Mouse (Mus musculus): ENCODE data around the gene Vmn2r85.
"Not testable (repeated sequence)": the region's sequence is repeated elsewhere in the genome, so short reads cannot be mapped to it uniquely, and the experiment has no call there.

Vmn2r85 gene

DNA sequence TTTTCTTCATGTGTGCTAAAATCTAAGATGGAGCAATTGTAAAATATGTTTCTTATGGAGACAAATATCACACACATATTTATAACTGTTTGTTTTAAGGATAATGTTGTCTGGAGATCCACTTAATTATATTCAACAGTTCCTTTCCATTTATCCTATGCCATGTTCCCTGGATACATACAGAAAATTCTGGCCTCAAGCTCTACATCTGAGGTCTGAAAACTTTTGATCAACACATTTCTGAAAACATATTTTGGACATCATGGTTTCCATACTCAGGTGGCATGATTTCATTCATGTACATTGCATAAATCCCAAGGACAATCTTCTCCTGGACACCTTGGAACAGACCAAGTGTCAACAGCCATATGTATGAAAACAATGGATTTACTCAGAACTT is at the start of gene Vmn2r85:
Vmn2r85 (minus strand) TSS at position 101 of the 400 bp plus-strand sequence.
- not testable (repeated sequence) for DNase-seq

DNA sequence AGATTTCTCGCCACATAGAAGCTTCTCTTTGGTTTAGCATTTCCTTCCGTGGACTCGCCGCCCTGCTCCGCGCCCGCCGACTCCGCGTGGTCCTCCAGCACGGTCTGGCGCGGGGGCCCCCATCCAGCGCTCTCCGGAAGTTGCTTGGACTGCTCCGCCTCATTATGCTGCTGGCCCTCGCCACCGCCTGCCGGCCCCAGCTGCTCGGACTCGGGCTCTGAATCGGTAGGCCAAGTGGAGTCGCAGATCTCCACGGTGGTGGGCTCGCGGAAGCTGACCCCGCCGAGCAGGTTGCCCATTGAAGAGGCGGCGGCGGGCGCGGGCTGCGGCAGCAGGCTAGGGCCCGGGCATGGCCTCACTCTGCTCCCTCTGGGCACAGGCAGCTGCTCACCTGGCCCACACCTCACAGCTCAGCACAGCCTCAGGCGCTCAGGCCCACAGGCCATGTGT is 40.8 kb upstream of the Vmn2r85 start:
- peak; percentile 12 for DNase-seq

DNA sequence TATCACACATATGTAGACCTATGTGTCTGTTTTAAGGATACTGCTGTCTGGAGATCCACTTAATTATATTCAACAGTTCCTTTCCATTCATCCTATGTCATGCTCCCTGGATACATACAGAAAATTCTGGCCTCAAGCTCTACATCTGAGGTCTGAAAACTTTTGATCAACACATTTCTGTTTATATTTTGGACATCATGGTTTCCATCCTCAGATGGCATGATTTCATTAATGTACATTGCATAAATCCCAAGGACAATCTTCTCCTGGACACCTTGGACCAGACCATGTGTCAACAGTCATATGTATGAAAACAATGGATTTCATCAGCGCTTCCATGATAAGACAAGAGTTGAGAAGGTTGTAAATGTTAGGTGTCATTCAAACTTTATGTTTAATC is 26.4 kb upstream of the Vmn2r85 start, which contains the start of gene Vmn2r86:
Vmn2r86 (minus strand) TSS at position 101 of the 400 bp plus-strand sequence.
- not testable (repeated sequence) for DNase-seq

DNA sequence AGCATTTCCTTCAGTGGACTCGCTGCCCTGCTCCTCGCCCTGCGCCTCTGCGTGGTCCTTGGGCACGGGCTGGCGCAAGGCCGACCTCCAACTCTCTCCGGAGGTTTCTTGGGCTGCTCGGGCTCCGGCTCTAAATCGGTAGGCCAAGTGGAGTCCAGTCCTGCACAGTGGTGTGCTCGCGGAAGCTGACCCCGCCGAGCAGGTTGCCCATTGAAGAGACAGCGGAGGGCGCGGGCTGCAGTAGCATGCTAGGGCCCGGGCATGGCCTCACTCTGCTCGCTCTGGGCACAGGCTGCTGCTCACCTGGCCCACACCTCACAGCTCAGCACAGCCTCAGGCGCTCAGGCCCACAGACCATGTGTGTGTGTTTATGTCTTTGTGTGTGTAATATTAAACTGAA is 15.3 kb upstream of the Vmn2r85 start:
- DNase-seq, result no peak

DNA sequence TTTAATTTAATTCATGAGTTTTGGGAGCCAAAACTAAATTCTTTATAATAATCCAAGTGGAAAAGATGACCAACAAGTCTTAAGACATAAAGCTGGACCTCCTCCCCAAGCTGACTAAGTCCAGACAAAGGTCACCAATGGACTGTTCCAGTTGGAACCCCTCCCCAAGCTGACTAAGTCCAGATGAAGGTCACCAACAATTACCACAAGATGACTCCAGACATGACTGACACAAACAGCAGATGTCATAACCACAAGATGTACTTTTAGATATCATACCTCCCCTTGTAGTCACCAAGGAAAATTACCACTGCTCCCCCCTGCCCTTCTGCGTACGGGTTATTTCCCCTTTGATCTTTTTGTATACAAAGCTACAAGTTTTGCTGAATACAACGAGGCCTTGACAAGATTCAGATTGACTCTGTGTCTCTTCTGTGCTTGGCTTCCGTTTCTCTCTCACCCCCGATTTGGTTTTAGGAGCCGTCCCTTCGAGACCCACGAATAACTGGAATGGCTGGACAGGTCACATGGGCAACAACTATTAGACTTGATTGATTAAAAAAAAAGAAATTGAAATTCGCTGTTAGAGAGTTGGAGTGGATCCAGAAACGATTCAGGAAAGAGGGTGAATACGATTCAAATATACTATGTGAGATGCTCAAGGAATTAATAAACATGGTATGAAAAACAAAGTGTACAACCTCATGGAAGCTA is 4.8 kb upstream of the Vmn2r85 start:
- not testable (repeated sequence) for DNase-seq

DNA sequence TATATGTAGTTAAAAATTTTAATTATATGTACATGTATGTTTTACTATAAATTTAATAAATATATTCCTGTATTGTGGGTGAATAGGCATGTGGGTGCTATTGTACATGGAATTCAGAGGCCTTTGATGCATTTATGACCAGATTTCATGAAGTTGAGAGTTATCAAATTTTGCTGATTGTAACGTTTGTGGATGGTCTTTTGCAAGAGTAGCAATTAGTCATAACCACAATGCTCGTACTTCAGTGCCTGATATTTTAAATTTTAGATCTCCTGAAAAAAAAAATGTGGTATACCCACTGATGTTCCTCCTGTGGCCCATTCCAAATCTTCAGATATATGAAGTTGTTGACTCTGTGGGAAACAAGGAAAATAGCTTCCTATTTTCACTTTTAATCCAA is 7.1 kb downstream of the Vmn2r85 start:
- DNase-seq, result not testable (repeated sequence)

- DNase-seq, result no peak
Measured at GRCm38 (mm10) chr10:130420401-130420800, 9.1 kb downstream of the Vmn2r85 start.

DNA sequence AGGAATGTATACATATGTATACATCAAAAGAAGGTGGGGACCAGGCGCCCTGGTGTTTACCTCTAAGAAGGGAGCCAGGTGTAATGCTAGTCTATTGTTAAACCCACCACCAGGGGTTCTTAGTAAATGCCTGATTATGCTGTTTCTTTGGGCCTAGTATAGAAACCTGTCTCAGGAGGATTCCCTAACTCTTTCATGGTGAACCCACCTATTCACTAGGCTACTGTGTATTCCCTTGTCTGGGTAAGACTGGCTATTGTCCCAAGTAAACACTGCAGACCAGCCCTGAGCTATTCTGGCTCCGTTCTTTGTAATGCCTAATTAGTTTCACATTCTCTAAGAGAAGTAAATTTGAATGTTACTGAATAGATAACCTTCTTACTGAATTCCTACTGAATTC is 9.5 kb downstream of the Vmn2r85 start:
- not testable (repeated sequence) for DNase-seq

GRCm38 (mm10) chr10:130416352-130416751 is 13.2 kb downstream of the Vmn2r85 start:
- DNase-seq, result not testable (repeated sequence)

- DNase-seq, result not testable (repeated sequence)
Measured at GRCm38 (mm10) chr10:130412167-130412698, 17.3 kb downstream of the Vmn2r85 start.

DNA sequence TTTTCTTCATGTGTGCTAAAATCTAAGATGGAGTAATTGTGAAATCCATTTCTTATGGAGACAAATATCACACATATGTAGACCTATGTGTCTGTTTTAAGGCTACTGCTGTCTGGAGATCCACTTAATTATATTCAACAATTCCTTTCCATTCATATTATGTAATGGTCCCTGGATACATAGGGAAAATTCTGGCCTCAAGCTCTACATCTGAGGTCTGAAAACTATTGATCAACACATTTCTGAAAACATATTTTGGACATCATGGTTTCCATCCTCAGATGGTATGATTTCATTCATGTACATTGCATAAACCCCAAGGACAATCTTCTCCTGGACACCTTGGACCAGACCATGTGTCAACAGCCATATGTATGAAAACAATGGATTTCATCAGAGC is 35.3 kb downstream of the Vmn2r85 start, which contains the start of gene Vmn2r84:
Vmn2r84 (minus strand) TSS at position 101 of the 400 bp plus-strand sequence.
- DNase-seq, result no peak

DNA sequence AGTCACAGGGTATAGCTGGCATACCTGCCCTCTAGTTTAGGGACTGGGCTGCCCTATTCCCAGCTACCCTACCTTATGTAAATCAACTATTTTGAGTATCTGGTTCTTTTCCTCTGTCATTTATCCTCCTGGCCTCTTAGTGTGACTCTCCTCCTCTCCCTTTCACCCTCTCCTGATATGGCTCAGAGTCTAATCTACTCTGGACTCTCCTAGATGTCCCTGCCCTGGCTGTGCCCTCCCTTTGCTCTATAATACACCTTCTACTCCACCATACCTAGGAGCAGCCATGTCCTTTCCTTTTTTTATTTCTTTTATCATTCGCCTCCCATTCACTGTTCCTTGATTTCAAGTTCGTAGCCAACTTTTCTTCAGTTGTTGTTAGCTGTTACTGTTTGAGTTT is 54.4 kb downstream of the Vmn2r85 start:
- DNase-seq, result no peak

DNA sequence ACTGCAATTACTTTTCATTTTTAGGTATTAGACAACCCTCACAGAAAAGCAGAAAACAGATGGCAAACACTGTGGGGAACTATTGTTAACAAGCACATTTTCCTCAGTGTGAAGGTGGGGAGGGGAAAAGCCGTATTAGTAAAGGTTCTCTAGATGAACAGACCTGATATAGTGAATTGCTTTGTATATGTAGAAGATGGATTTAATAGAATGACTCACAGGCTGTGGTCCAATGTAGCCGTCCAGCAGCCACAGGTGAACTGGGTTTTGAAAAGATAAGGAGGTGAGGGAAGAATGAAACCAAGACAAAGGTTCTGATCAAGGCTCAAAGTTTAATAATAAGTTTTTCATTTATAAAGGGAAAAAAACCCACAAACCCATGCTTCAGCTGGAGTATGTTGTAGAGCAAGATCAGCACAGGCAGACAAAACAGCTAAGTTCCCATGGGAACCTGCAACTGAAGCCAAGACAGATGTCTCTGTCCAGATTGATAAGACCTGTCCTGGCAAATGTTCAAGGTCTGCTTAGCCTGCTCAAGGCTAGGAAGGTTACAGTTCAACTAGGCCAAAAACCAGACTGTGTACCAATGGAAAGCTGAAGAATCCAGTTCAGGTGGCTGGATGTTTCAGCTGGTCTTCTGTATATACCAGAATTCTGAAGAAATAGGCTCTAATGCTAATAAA is 56.9 kb downstream of the Vmn2r85 start:
- no peak for DNase-seq

DNA sequence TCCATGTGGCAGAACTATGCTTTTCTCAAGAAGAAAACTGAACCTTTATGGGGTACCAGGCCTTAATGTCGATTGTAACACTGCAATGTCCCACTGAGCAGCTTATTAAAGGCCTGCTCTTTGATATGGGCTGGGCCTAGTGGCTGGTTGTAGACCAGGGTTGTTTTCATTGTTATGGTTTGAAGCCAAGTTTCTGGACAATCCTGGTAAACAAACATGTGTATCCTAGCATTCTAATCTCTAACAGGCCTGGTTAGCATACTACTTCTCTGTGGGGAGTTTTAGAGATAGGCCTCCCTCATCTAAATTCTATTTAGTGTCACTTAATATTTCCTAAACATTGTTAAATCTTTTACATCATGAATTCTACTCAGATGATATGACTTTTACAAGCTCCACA is 57.9 kb downstream of the Vmn2r85 start:
- no peak for DNase-seq

DNA sequence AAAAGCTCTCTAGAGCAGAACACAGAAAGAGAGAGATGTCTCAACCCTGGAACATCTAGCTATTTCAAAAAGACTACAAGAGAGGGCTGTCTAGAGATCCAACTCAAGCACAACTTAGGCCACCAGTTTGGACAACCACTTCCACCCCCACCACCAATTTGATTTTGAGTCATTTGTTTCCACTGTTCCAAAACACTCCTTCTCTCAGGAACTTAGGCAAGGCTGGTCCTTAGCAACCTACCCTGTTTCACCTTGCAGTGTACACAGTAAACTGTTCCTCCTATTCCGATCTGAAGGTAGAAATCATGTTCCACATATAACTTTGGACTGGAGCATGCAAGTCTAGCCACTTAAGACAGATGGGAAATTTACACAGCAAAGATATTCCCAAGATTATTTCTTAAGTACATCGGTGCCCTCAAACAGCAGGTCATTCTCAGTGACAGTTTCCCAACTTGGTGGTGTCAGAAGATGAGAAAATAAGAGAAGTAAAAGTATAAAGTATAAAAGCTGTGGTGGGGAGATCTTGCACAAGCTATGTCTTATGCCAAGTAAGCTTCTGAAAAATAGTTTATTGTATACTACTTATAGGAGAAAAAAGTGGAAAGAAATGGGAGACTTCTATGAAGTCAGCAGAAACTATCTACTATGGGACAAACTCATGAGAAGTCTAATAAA is 59.4 kb downstream of the Vmn2r85 start:
- DNase-seq, result no peak

- no peak for DNase-seq
Measured at GRCm38 (mm10) chr10:130368384-130368783, 61.1 kb downstream of the Vmn2r85 start.

DNA sequence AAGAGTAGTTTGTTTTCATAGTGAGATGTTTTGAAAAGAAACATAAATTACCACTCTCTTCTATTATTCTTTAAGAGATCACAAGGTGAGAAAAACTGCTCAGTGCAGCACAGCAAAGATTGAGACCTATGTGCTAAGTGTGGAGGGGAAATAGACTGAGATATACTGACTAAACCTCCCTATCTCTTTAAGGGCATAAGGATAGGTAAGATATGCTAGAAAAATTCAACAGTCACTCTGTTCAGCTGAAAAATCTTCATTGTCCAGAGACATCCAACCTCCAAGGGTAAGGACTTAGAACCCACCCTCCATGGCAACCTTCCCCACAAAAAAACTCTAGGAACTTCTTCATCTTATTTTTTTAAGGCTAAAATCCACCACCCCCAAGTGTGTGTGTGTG is 64.7 kb downstream of the Vmn2r85 start:
- DNase-seq, result no peak

Measured in kidney, postnatal 14 days (tissue).